Mouse (Mus musculus) cerebellum, adult 2 months (tissue): ENCODE results near the gene Upf2. TPM values are rescaled to one million over a fixed set of nuclear protein-coding genes. Genes with fewer than 3 reads are reported as not detected.

Source experiments
- DNase-seq, 2 experiments: peaks; one replicate each; pipeline ENCODE4 v3.0.0; 2021
- H3K27ac ChIP-seq: fragments of 200-500 bp; 2 replicates; pipeline ENCODE4 v1.5.1; 2012; ENCODE audit warnings: low read length, control low read depth, inconsistent platforms; ENCODE audit not compliant: insufficient read depth
- H3K27me3 ChIP-seq: fragments of 200-500 bp; 2 replicates; pipeline ENCODE4 v1.6.1; 2012; ENCODE audit warnings: inconsistent platforms, mild to moderate bottlenecking, low read length, moderate library complexity; ENCODE audit not compliant: control insufficient read depth, insufficient read depth
- H3K4me1 ChIP-seq: fragments of 200-500 bp; 2 replicates; pipeline ENCODE4 v1.6.1; 2011; ENCODE audit warnings: low read length; ENCODE audit not compliant: control insufficient read depth, insufficient read depth
- H3K4me3 ChIP-seq: fragments of 200-500 bp; replicated peaks from 2 replicates; pipeline ENCODE3; 2011; ENCODE audit warnings: mild to moderate bottlenecking, low read depth, low read length, control low read depth; ENCODE audit not compliant: insufficient read depth
- CTCF ChIP-seq: fragments of 200-500 bp; IDR thresholded peaks from 2 replicates; pipeline ENCODE4 v1.5.1; 2011; ENCODE audit warnings: low read depth, mild to moderate bottlenecking, control low read depth, low read length, moderate library complexity, borderline replicate concordance; ENCODE audit not compliant: insufficient read depth
- POLR2A ChIP-seq: fragments of 200-500 bp; IDR thresholded peaks from 2 replicates; pipeline ENCODE4 v1.6.1; 2011; ENCODE audit warnings: low read length, control low read depth, borderline replicate concordance; ENCODE audit not compliant: insufficient read depth
- WGBS: fragments of 180-500 bp; shearing (Covaris S2); methylation state at CpG from one replicate; pipeline ENCODE4 v1.1.7; 2018; 5-methylcytosine and 5-hydroxymethylcytosine counted together
- polyA plus RNA-seq: library from polyadenylated mRNA; depleted of rRNA; stranded (reverse); fragments of >200 nt; gene quantifications from 2 replicates; pipeline ENCODE4 v1.2.3, GENCODE M21; 2012

Upf2 gene
- polyA plus RNA-seq, 1 experiment = 21.8 TPM

DNA sequence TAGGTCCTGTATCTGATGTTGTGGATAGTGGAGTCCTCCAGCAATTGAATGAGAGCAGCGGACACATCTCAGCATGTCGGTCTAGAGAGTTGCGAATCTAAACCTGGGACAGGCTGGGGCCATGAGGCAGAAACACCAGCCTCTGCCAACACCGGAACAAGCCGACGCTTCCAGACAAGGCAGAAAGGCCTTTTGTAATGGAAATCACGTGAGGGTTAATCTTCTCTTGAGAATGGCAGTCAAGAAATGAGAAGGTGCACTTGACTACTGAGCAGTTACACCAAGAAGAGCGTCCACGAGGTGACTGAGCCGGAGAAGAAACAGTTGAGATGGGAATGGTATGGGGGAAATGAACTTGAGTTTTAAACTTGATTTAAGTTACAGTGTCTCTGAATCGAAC lies 104.2 kb downstream of the Upf2 start:
- Histone ChIP-seq H3K4me3 (no peak overlapping the region), H3K27me3 (no peaks in the 10 kb centered on the region), H3K27ac (no peak overlapping the region), H3K4me1 (no peaks in the 10 kb centered on the region)
- TF ChIP-seq POLR2A (no peak), CTCF (no peak)
- DNase-seq = no peak
- 78% methylated on average over 11 of the region's 11 CpGs for WGBS

- 95% methylated on average over 3 of the region's 3 CpGs for WGBS
- no peak for DNase-seq
- no peaks in the 10 kb centered on the region for H3K27me3 ChIP-seq
Observed at GRCm38 (mm10) chr2:6056518-6056917, 105.2 kb downstream of the Upf2 start.

GRCm38 (mm10) chr2:6059291-6059690 lies 108.0 kb downstream of the Upf2 start:
- Histone ChIP-seq H3K4me3 (no peak overlapping the region), H3K4me1 (no peaks in the 10 kb centered on the region), H3K27me3 (no peaks in the 10 kb centered on the region), H3K27ac (no peak overlapping the region)
- no peak for DNase-seq
- 89% methylated on average over 2 of the region's 2 CpGs for WGBS
- TF ChIP-seq POLR2A (no peak), CTCF (no peak)

More at GRCm38 (mm10) chr2:6056518-6056917, 105.2 kb downstream of the Upf2 start:
- Histone ChIP-seq H3K4me3 (no peak overlapping the region), H3K4me1 (no peaks in the 10 kb centered on the region), H3K27ac (no peak overlapping the region)
- no peak for TF ChIP-seq POLR2A
- TF ChIP-seq CTCF = no peak

DNA sequence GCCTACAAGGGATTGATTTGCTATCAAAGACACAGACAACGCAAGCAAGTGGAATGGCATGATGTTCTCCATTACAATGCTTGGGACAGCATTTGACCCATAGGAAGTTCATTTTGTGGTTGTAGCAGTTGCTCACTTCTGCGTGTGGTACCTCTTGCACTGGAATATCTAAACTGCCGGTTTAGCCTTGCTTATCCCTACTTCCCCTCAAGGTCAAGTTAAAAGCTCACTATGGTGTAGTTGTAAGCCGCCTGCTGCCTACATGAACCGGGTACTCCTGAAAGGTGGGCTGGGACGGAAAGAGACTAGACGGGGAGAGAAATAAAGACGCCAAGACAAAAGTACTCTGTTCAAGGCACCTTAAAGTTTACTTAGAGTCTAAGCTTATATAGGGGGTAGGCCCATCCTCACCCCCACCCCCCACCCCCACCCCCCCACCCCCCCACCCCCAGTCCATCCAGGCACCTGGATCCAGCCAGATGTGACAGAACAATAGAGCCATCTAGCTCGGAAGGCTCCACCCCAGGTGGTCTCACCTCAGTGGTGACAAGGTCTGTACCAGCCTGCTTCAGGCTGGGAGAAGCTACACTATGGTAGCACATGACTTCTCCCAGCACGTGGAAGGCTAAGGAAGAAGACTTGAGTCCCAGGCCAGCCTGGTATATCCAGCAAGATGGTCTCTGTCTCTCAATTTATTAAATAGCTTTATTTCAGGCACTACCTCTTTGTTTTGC lies 109.0 kb downstream of the Upf2 start:
- no peak overlapping the region for H3K27ac ChIP-seq
- 76% methylated on average over 10 of the region's 10 CpGs for WGBS
- DNase-seq = no peak
- H3K27me3 ChIP-seq = no peaks in the 10 kb centered on the region
- H3K4me3 ChIP-seq = no peak overlapping the region
- TF ChIP-seq POLR2A (no peak), CTCF (no peak)
- H3K4me1 ChIP-seq = no peaks in the 10 kb centered on the region

- Histone ChIP-seq H3K4me3 (no peak overlapping the region), H3K27me3 (no peaks in the 10 kb centered on the region), H3K4me1 (0 out of 2 replicates have a peak, but pooled peaks cover 2% of the 10 kb centered on the region), H3K27ac (no peak overlapping the region)
- no peak for DNase-seq
- no peak for TF ChIP-seq CTCF
- no peak for TF ChIP-seq POLR2A
- WGBS = 59% methylated on average over 6 of the region's 6 CpGs
Observed at GRCm38 (mm10) chr2:6067341-6067740, 116.1 kb downstream of the Upf2 start.

DNA sequence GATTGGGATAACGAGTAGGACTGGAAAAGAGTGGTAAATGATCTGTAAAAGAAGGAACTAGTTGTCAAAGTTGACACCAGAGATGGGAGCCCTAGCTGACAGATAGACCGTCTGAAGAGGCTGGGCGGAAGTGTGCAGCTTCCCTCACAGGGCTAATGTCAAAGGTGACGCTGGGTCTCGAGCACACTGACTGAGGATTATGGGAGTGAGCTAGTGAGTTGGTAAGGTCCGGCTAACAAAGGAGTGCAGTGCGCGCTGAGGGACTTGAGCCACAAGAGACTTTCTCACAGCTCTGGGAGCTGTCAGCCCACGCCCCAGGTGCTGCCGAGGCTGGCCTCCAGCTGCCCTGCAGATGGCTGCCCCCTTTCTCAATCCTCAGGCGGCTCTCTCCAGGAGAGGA lies 119.7 kb downstream of the Upf2 start:
- H3K27ac ChIP-seq = no peak overlapping the region
- TF ChIP-seq POLR2A (no peak), CTCF (no peak)
- H3K4me1 ChIP-seq = 0 out of 2 replicates have a peak, but pooled peaks cover 2% of the 10 kb centered on the region
- DNase-seq = no peak
- no peak overlapping the region for H3K4me3 ChIP-seq
- H3K27me3 ChIP-seq = no peaks in the 10 kb centered on the region
- 58% methylated on average over 11 of the region's 11 CpGs for WGBS

DNA sequence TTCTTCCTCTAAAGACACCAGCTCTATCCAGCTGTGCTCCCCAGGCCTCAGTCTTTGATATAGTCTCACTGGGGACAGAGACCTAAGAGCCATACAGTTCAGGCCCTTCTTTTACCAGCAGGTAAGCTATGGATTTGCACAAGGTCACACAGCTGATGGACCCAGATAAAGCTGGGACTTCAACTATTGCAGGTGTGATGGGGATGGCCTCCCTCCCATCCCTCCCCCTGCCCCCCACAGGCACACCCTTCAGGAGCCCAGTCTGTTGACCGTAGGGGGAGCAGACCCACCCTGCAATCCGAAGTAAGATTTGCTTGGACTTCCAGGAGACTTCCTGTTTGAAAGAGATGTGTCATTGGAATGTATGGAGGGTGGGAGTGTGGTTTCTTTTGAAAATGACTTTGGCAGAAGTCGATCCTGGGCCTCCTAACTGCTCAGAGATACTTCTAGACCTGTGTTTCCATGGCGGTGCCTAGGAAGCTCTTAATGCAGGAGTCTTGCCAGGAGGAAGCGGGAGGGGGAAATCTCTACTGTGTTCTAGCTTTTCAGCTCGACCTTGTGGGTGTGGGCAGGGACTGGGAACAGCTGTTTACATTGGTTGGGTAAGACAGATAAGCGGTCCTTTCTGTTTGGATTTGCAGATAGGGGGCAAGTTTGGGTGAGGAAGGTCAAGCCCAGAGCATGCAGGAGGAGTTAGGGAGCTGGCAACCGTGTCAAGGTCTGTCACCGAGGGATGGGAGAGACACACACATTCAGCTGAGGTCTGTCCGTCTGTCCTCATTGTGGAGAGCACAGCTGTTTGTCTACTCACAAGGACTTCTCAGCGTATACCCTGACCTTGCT lies 120.5 kb downstream of the Upf2 start:
- Histone ChIP-seq H3K27me3 (no peaks in the 10 kb centered on the region), H3K4me3 (no peak overlapping the region), H3K4me1 (0 out of 2 replicates have a peak, but pooled peaks cover 2% of the 10 kb centered on the region), H3K27ac (no peak overlapping the region)
- no peak for DNase-seq
- 54% methylated on average over 11 of the region's 11 CpGs for WGBS
- no peak for TF ChIP-seq POLR2A
- TF ChIP-seq CTCF = no peak

GRCm38 (mm10) chr2:6072685-6073260 lies 121.5 kb downstream of the Upf2 start:
- WGBS = 88% methylated on average over 7 of the region's 7 CpGs
- H3K27me3 ChIP-seq = no peaks in the 10 kb centered on the region
- no peak for DNase-seq
- TF ChIP-seq CTCF (no peak), POLR2A (no peak)
- H3K4me1 ChIP-seq = no peaks in the 10 kb centered on the region
- no peak overlapping the region for H3K27ac ChIP-seq
- no peak overlapping the region for H3K4me3 ChIP-seq
